Mouse (Mus musculus) mouse embryonic stem cell (cell line): ENCODE measurements around the gene AL732309.1.

ENCODE experiments used
- in situ Hi-C, 2 experiments: fragments of 300-500 bp; cut with MboI; formaldehyde crosslinking; loops; 1 replicate in 1 of 2; 3 replicates in 1 of 2; pipeline ENCODE4 v1.14.3; 2019 to 2020; ENCODE audit warnings: low sequenced_read_pairs in 2 of 2, low pct_unique_long_range_greater_than_20kb in 1 of 2, mixed read lengths in 1 of 2; ENCODE audit not compliant: unreplicated experiment in 1 of 2

AL732309.1 gene

GRCm38 (mm10) chr2:25244144-25244543, 2.5 kb downstream of the AL732309.1 start:
- in situ Hi-C loops, result no loop called here

- in situ Hi-C loops, result no loop called here
Observed at GRCm38 (mm10) chr2:25243342-25243741, 3.3 kb downstream of the AL732309.1 start.

DNA sequence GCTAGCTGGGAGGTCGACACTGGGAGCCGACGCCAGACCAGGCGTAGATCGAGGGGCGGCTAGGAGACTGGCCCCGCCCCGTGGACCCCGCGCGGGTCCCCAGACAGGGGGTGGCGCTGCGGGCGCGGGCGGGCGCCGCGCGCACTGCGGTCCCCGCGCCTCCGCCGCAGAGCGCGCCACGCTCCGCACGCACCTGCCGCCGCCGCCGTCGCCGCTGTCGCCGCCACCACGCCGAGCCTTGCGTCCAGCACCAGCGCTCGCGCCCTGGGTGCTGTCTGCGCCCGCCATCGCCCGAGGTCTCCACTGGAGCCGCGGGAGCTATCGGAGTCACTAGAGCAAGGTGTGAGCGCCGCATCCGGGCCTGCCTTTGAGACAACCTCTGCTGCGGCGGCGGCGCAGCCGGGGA, 4.6 kb downstream of the AL732309.1 start, which contains the start of the genes Rnf208 and Cysrt1:
Gene Rnf208, plus strand, starts transcription at position 155 of the 406 bp plus-strand sequence.
Gene Cysrt1, minus strand, starts transcription at position 352 of the 406 bp plus-strand sequence.
- in situ Hi-C loops, result no loop called here

- in situ Hi-C loops, result no loop called here
Observed at GRCm38 (mm10) chr2:25241438-25241775, 5.3 kb downstream of the AL732309.1 start.

GRCm38 (mm10) chr2:25240723-25241437, 5.8 kb downstream of the AL732309.1 start:
- in situ Hi-C loops, result no loop called here

- in situ Hi-C loops, result no loop called here
Observed at GRCm38 (mm10) chr2:25240310-25240709, 6.4 kb downstream of the AL732309.1 start.

DNA sequence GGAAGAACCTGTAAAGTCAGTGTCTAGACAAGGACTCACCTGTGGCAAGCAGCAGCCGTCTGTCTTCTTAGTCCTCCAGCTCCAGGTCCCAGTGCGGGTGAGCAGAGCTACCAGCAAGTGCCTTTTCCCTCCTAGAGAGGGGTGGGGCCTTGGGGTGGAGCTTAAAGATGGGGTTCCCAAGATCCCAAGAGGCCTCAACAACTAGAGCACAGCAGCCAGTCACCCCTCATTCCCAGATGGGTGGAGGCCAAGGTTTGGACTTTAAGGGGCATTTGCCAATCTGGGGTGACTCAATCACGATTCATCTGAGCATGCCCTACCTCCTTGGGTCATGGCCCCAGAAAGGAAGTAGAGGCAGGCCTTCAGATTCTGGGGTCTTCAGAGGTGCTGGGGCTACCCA, 6.9 kb downstream of the AL732309.1 start:
- in situ Hi-C loops, result no loop called here

DNA sequence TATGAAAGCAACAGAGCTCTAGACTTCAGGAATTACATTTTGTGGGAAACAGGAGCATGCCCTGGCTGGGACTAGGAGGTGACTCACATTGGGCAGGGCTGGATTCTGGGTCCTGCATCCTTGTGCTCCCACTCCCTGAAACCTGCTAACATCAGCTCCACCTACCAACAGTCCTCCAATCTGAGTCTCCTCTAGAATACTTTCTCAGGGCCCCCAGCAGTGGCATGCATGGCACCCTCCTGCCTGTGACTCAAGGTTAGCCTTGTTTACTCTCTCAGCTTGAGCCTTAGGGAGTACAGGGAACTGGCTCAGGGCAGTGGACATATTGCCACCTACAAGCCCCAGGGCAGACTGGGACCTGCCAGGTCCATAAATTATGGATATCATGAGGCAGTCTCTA, 8.6 kb downstream of the AL732309.1 start:
- in situ Hi-C loops, result no loop called here

GRCm38 (mm10) chr2:25237522-25237921, 9.1 kb downstream of the AL732309.1 start:
- in situ Hi-C loops, result no loop called here

GRCm38 (mm10) chr2:25236614-25237013, 10.0 kb downstream of the AL732309.1 start, which contains the start of gene Rnf224:
TSS of gene Rnf224 (minus strand) at chr2:25236787.
- in situ Hi-C loops, result no loop called here

DNA sequence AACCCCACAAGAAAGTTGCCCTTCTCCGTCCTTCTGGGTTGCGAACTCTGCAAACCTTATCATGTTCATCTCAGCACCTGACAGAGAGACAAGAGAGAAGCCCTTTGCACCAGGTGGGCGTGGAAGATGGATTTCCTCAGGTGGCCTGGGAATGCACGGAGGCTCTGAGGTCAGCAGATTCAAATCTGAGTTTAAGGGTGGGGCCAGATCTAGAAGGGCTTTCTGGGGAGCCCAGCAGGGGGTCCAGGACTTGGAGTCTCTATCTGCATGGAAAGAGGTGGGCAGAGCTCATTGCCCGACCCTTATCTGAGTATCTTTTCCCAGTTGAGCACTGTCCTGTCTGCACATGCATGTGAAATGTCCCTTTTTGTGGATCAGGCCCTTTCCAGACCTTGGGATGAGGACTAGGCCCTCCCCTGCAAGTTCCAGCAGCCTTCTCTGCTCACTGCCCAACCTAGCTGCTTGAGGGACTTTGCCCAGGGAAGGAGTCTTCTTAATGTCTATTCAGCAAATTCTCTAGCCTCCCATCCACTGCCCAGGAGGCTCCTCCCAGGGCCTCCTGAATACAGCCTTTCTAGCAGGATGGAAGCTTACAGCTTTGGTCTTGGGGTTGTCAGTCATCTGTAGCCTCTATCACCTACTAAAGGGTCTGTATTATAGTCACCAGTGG, 12.0 kb downstream of the AL732309.1 start:
- in situ Hi-C loops, result no loop called here

- in situ Hi-C loops, result no loop called here
Observed at GRCm38 (mm10) chr2:25234050-25234449, 12.6 kb downstream of the AL732309.1 start, which contains the start of gene Slc34a3. TSS of gene Slc34a3 (minus strand) at chr2:25234364.

DNA sequence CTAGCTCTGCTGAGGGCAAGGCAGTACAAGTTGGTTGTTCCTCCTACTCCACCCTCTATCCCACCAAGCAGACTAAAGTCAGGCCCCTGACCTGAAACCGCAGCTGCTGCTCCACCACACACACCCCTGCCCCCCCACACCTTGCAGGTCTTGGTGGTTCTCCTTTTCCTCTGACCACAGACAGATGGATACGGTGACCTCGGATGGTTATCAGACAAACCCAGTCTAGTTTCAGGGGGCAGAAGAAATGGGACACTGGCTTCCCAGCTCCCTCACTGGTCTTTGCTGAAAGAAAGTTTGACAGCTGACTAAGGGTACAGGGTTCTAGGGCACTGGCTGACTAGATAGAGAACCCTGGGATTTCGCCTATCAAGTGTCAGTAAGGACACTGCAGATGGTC, 13.2 kb downstream of the AL732309.1 start:
- in situ Hi-C loops, result no loop called here

DNA sequence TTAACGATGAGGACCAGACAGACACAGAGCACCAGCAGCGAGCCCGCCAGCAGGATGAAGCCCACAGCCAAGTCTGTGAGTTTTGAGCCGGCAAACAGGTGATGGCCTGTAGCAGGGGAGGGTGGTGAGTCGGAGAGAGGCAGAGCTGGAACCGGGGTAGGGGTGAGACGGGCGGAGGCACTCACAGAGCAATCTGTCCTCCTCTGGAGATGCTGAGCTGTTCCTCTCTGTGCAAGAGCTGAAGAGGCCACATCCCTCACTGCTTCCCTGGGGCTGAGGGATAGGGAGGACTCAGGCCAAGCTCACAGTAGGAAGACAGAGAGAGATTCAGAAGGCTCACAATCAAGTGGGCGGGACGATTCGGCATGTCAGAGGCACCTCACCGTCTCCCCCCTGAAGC, 15.6 kb downstream of the AL732309.1 start:
- in situ Hi-C loops, result no loop called here

DNA sequence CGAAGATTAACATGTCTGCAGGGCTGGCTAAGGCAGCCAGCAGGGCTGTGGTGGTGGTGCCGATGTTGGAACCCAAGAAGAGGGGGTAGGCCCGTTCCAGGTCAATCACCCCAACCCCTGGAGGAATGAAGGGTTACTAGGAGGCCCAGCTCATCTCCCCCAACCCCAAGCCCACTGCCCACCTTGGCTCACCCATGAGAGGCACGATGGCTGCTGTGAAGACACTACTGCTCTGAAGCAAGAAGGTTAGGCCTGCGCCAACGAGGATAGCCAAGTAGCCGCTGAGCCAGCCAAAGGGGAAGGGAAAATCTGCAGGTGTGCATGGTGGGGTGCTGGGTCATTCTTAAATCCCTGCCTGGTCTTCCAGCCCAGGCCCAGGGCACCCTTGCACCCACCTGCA, 16.1 kb downstream of the AL732309.1 start:
- in situ Hi-C loops, result no loop called here

DNA sequence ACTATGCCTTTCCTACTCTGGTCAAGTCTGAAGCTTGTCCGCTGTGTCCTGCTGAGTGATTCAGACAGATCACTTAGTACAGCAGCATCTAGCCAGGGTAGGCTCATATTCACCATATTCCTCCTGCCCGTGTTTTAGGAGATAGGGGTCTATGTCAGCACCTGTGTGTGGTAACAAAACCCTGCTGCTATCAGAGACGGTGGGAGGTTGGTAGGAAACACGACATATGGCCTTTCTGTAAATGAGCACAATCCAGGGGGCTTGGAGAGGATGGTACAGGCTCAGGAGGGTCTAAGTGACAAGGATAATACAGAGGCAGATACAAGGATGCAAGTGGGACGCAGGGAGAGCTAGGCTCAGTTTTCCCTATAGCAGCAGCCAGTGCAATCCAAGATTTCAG, 17.1 kb downstream of the AL732309.1 start:
- in situ Hi-C loops, result no loop called here

DNA sequence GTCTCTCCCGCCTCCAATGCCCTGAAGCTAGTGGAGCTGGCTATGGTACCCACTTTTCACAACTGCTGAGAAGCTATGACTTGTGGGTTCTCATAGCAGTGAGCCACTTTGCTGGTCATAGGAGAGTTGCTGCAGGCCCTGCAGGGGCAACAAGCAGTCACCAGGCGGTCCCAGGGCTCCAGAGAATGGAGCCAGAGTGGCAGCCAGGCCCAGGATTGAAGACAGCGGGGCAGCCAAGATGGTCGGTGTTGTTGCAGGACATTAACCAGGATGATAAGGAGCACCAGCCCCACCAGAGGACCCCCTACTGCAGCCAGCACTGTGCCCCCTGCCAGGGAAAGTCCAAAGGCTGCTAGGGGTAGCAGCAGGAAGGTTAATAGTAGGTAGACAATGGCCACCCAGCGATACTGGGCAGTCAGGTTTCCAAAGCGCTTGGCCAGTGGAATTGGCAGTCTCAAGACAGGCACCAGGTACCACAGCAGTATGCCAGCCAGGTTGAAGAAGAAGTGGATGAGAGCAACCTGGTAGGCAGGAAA, 17.6 kb downstream of the AL732309.1 start:
- in situ Hi-C loops, result no loop called here

DNA sequence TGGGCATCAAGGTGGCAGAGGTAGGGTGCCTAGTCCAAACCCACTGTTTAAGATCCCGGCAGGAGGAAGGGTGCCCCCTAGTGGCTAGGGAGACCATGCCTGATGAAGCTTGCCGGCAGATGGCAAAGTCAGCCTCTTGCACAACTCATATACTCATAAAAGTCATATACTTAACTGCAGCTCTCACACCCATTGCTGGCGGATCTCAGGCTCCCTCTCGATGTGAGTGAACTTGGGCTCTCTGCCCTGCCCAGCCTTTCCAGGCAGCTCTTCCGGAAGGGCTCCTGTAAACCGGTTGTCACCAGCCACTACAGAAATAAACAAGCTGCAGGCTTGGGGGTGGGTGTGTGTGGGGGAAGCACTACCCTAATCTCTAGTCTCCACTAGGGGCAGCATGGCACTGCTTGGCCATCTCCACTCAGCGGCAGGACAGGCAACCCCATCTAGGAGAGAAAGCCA, 18.2 kb downstream of the AL732309.1 start:
- in situ Hi-C loops, result no loop called here

GRCm38 (mm10) chr2:25227406-25227805, 19.3 kb downstream of the AL732309.1 start:
- in situ Hi-C loops, result no loop called here

DNA sequence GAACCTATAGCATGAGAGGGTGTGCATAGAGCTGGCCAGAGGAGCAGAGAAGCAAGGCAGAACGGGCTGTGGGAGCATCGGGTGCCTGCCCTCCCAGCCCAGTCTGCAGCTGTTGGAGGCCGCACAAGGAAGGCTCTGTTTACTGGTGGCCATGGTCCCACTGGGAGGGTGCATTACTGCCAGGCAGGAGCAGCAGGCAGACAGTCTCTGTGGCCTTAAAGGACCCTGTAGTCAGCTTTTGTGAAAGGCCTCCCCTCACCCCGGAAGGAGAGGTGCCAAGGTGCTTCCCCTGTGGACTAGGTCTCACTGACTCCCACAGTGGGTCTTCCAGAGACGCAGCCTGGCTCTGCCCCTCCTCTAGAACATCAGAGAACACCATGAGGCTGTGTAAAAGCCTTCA, 19.8 kb downstream of the AL732309.1 start:
- in situ Hi-C loops, result no loop called here
